Mouse (Mus musculus) limb, embryonic 11.5 days (tissue): ENCODE data around the gene Gal3st2c. TPM values are rescaled to one million over a fixed set of nuclear protein-coding genes. Genes with fewer than 3 reads are reported as not detected.
"Not testable (repeated sequence)": the region's sequence is repeated elsewhere in the genome, so short reads cannot be mapped to it uniquely, and the experiment has no call there.

ENCODE experiments used
- ATAC-seq: fragments of 200-750 bp; cut with Nextera tagmentation; 2 replicates; pipeline ENCODE4 v1.8.0; 2017; ENCODE audit warnings: low read depth; ENCODE audit not compliant: insufficient number of reproducible peaks, low FRiP score, low TSS enrichment
- DNase-seq: peaks from one replicate; pipeline ENCODE4 v3.0.0-alpha.2; 2015; ENCODE audit warnings: low spot score
- H3K27ac ChIP-seq: fragments of 300-500 bp; sonication (generic); replicated peaks from 2 replicates; pipeline ENCODE4 v1.5.1; 2014; ENCODE audit warnings: low read depth, mild to moderate bottlenecking, low read length
- H3K27me3 ChIP-seq: fragments of 300-500 bp; sonication (generic); 2 replicates; pipeline ENCODE4 v1.6.1; 2014; ENCODE audit warnings: mild to moderate bottlenecking, low read length, mixed read lengths; ENCODE audit not compliant: control insufficient read depth, insufficient read depth
- H3K36me3 ChIP-seq: fragments of 300-500 bp; sonication (generic); 2 replicates; pipeline ENCODE4 v1.6.1; 2014; ENCODE audit warnings: mild to moderate bottlenecking, low read length, moderate library complexity, mixed read lengths; ENCODE audit not compliant: control insufficient read depth, insufficient read depth
- H3K4me1 ChIP-seq: fragments of 300-500 bp; sonication (generic); 2 replicates; pipeline ENCODE4 v1.6.1; 2014; ENCODE audit warnings: low read length, mixed read lengths; ENCODE audit not compliant: control insufficient read depth, insufficient read depth
- H3K4me2 ChIP-seq: fragments of 300-500 bp; sonication (generic); 2 replicates; pipeline ENCODE4 v1.6.1; 2014; ENCODE audit warnings: low read depth, mild to moderate bottlenecking, moderate library complexity; ENCODE audit not compliant: severe bottlenecking
- H3K4me3 ChIP-seq: fragments of 300-500 bp; sonication (generic); 2 replicates; pipeline ENCODE4 v1.5.1; 2014; ENCODE audit warnings: low read depth, low read length
- H3K9ac ChIP-seq: fragments of 300-500 bp; sonication (generic); 2 replicates; pipeline ENCODE4 v1.6.1; 2014; ENCODE audit warnings: mild to moderate bottlenecking, low read length
- H3K9me3 ChIP-seq: fragments of 300-500 bp; sonication (generic); 2 replicates; pipeline ENCODE4 v1.6.1; 2016; ENCODE audit warnings: low read length; ENCODE audit not compliant: control insufficient read depth
- WGBS: fragments of 180-500 bp; shearing (Covaris S2); extraction: QIAGEN DNeasy Blood & Tissue Kit; methylation state at CpG from one replicate; pipeline ENCODE4 v1.1.7; 2014; 5-methylcytosine and 5-hydroxymethylcytosine counted together
- polyA plus RNA-seq: library from polyadenylated mRNA; unstranded; fragments of >200 nt; fragmentation: Nextera tagmentation; extraction: Ambion mirVana; gene quantifications from 2 replicates; pipeline ENCODE4 v1.2.1, GENCODE M21; 2014

Gene Gal3st2c
- polyA plus RNA-seq, 1 experiment from 2014 or later = not detected

DNA sequence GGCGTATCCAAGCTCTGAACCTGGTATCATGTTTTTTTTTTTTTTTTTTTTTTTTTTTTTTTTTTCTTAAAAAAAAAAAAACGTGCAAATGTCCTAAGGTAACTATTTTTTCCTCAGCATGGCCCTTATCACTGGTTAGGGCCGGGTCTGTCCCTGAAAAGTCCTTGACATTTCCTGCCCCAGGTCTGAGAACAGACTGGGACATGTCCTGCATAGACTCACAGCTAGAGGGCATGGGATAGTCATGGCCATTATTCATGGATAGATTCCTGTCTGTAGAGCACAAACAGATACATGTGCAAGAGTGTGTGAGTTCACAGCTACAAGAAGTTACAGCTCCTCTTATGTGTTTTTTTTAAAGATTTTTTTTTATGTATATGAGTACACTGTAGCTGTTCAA, 1.5 kb upstream of the Gal3st2c start:
- H3K9ac ChIP-seq = no peak overlapping the region
- H3K9me3 ChIP-seq = no peaks in the 10 kb centered on the region
- no peak overlapping the region for H3K4me2 ChIP-seq
- WGBS = 71% methylated on average over 3 of the region's 3 CpGs
- ATAC-seq (no peak), DNase-seq (no peak)
- no peaks in the 10 kb centered on the region for H3K36me3 ChIP-seq
- H3K27ac ChIP-seq = no peak overlapping the region
- H3K27me3 ChIP-seq = no peaks in the 10 kb centered on the region
- H3K4me3 ChIP-seq = no peak overlapping the region
- no peaks in the 10 kb centered on the region for H3K4me1 ChIP-seq

DNA sequence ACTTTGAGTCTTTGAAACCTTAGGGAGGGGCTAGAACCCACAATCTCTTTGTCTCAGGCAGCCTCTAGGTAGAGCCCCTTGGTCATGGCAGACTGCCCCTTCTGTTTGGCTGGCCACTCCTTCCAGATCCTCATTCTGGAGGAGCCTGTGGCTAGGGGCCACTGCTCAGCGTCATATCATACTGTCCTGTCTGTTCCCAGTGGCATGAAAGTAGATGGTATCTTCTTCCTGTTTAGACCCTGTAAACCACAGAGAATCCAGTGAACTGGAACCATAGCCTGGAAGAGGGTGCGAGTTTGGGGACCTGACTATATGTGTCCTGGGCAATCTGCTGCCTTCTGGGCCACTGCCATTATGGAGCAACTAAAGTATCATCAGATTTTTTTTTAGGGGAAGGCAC, 759 bp downstream of the Gal3st2c start:
- not testable (repeated sequence) for H3K36me3 ChIP-seq, H3K27ac ChIP-seq, H3K4me2 ChIP-seq, H3K9me3 ChIP-seq, H3K4me1 ChIP-seq, H3K4me3 ChIP-seq, H3K9ac ChIP-seq, ATAC-seq, DNase-seq, H3K27me3 ChIP-seq
- 90% methylated on average over 2 of the region's 2 CpGs for WGBS

GRCm38 (mm10) chr1:93991491-93991890, 1.2 kb downstream of the Gal3st2c start:
- not testable (repeated sequence) for H3K4me3 ChIP-seq, H3K9ac ChIP-seq, ATAC-seq, H3K27ac ChIP-seq, H3K9me3 ChIP-seq, H3K36me3 ChIP-seq, H3K27me3 ChIP-seq, H3K4me1 ChIP-seq, H3K4me2 ChIP-seq, DNase-seq
- WGBS = 86% methylated on average over 3 of the region's 3 CpGs

DNA sequence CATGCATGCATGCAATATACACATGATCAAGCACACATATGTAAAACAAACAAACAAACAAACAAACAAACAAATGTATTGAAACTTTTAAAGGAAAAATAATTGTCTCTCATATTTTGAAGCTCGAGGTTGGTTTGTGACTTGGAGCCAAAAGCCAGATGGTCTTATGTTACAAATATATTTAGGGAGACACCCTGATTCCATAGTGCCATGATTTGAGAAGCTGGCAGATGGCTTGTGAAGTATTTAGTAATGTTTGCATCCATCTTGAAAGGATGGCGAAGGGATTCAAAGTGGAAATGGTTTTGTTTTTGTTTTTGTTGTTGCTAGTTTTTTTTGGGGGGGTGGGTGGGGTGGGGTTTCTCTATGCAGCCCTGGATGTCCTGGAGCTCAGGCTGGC, 10.7 kb downstream of the Gal3st2c start:
- H3K9ac ChIP-seq = no peak overlapping the region
- ATAC-seq = no peak
- WGBS = 83% methylated on average over 2 of the region's 2 CpGs
- H3K4me2 ChIP-seq = no peak overlapping the region
- no peak for DNase-seq
- no peaks in the 10 kb centered on the region for H3K36me3 ChIP-seq
- H3K4me1 ChIP-seq = no peaks in the 10 kb centered on the region
- H3K9me3 ChIP-seq = no peaks in the 10 kb centered on the region
- H3K27ac ChIP-seq = no peak overlapping the region
- H3K4me3 ChIP-seq = no peak overlapping the region
- no peaks in the 10 kb centered on the region for H3K27me3 ChIP-seq

DNA sequence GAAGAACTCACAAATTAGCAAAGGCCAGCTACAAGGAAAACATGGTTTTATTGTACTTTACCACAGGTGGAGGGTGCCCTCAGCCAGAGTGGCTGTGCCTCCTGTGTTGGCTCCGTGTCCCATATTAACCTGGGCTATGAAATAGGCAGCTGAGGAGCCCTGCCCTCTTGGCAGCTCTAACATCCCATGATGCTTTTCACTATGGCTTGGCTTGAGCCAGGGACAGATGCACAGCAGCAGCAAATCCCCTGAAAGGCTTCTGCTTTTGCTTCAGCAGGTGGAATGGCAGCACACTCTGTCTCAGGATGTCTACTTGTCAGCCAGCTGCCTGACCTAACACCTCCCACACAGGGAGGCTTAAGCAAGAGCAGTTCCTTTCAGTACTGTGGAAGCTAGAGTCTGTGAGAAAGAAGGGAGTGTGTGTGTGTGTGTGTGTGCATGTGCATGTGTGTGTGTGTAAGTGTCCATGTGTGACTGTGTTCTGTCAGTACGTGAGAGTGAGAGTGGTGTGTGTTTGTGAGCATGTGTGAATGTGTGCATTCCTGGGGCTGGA, 15.7 kb downstream of the Gal3st2c start:
- ATAC-seq, H3K36me3 ChIP-seq, H3K4me1 ChIP-seq: not testable (repeated sequence)

DNA sequence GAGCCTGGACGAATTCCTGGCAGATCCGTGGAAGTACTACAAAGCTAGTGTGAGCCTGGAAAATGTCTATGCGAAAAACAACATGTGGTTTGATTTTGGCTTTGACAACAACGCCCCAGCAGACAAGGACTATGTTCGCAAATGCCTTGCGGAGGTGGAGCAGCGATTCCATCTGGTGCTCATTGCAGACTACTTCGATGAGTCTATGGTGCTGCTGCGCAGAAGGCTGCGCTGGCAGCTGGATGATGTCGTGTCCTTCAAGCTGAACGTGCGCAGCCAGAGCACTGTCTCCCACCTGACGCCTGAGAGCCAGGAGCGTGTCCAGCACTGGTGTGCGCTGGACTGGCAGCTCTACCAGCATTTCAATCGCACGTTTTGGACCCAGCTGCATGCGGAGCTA, 18.5 kb downstream of the Gal3st2c start:
- DNase-seq, ATAC-seq, H3K27ac ChIP-seq, H3K9ac ChIP-seq, H3K4me1 ChIP-seq, H3K4me2 ChIP-seq, H3K9me3 ChIP-seq, H3K4me3 ChIP-seq, H3K36me3 ChIP-seq, H3K27me3 ChIP-seq: not testable (repeated sequence)
- WGBS = 82% methylated on average over 14 of the region's 19 CpGs

More for the DNA sequence above, 15.7 kb downstream of the Gal3st2c start:
- DNase-seq, H3K9me3 ChIP-seq, H3K9ac ChIP-seq, H3K4me2 ChIP-seq, H3K4me3 ChIP-seq, H3K27me3 ChIP-seq, H3K27ac ChIP-seq: not testable (repeated sequence)
- 86% methylated on average over 2 of the region's 2 CpGs for WGBS

DNA sequence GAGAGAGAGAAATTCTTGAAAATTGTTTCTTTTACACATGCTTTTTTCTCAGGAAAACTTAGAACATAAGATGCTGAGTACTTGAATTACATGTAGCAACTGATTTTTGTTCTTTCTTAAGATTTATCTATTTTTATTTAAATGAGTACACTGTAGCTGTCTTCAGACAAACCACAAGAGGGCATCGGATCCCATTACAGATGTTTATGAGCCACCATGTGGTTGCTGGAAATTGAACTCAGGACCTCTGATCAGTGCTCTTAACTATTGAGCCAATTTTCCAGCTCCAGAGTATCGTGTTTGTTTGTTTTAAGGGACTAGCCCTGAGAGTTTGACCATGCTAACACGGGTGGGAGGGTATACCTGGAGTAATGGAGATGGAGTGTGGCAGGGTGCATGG, 21.3 kb downstream of the Gal3st2c start:
- H3K4me2 ChIP-seq = no peak overlapping the region
- DNase-seq (no peak), ATAC-seq (no peak)
- no peak overlapping the region for H3K9ac ChIP-seq
- no peak overlapping the region for H3K27ac ChIP-seq
- no peaks in the 10 kb centered on the region for H3K9me3 ChIP-seq
- H3K27me3 ChIP-seq = no peaks in the 10 kb centered on the region
- WGBS = 74% methylated on average over 3 of the region's 3 CpGs
- H3K4me3 ChIP-seq = no peak overlapping the region
- no peaks in the 10 kb centered on the region for H3K4me1 ChIP-seq
- no peaks in the 10 kb centered on the region for H3K36me3 ChIP-seq

- Histone ChIP-seq H3K4me2 (no peak within 1 kb of the TSS), H3K27me3 (no peaks in the 10 kb centered on the region), H3K4me1 (no peaks in the 10 kb centered on the region), H3K9me3 (no peaks in the 10 kb centered on the region), H3K36me3 (no peaks in the 10 kb centered on the region), H3K27ac (no peak within 1 kb of the TSS), H3K4me3 (no peak within 1 kb of the TSS), H3K9ac (no peak within 1 kb of the TSS)
- ATAC-seq (no peak), DNase-seq (no peak)
- 93% methylated on average over 6 of the region's 6 CpGs for whole genome bisulfite sequencing
Observed at GRCm38 (mm10) chr1:94020151-94020550, 29.8 kb downstream of the Gal3st2c start, which contains the start of gene Neu4. Neu4 (plus strand) TSS chr1:94020451.

GRCm38 (mm10) chr1:94027506-94028108, 37.3 kb downstream of the Gal3st2c start:
- DNase-seq (no peak), ATAC-seq (no peak)
- H3K36me3 ChIP-seq = no peaks in the 10 kb centered on the region
- H3K4me1 ChIP-seq = no peaks in the 10 kb centered on the region
- H3K9me3 ChIP-seq = no peaks in the 10 kb centered on the region
- H3K4me3 ChIP-seq = no peak overlapping the region
- H3K27me3 ChIP-seq = no peaks in the 10 kb centered on the region
- 91% methylated on average over 12 of the region's 12 CpGs for WGBS
- H3K9ac ChIP-seq = no peak overlapping the region
- H3K27ac ChIP-seq = no peak overlapping the region
- no peak overlapping the region for H3K4me2 ChIP-seq
